Mouse (Mus musculus) spleen, adult 2 months (tissue): ENCODE data around the gene Ccdc154. TPM values are rescaled to one million over a fixed set of nuclear protein-coding genes. Genes with fewer than 3 reads are reported as not detected.

Source experiments
- DNase-seq, 2 experiments: peaks; one replicate each; pipeline versions ENCODE4 v3.0.0 to v3.0.0-alpha.2; 2012 to 2021; ENCODE audit warnings: low spot score in 2 of 2, low read depth in 1 of 2
- H3K27ac ChIP-seq: fragments of 200-500 bp; 2 replicates; pipeline ENCODE4 v1.5.1; 2012; ENCODE audit warnings: low read length, inconsistent platforms; ENCODE audit not compliant: insufficient read depth
- H3K27me3 ChIP-seq: fragments of 200-500 bp; 2 replicates; pipeline ENCODE4 v1.6.1; 2012; ENCODE audit warnings: mild to moderate bottlenecking, moderate library complexity, low read length, inconsistent platforms; ENCODE audit not compliant: control insufficient read depth, insufficient read depth
- H3K36me3 ChIP-seq: fragments of 200-500 bp; 2 replicates; pipeline ENCODE4 v1.6.1; 2012; ENCODE audit warnings: mild to moderate bottlenecking, low read length, inconsistent platforms; ENCODE audit not compliant: control insufficient read depth, insufficient read depth
- H3K4me1 ChIP-seq: fragments of 200-500 bp; 2 replicates; pipeline ENCODE4 v1.6.1; 2011; ENCODE audit warnings: inconsistent platforms; ENCODE audit not compliant: control insufficient read depth, insufficient read depth, insufficient read length
- H3K4me3 ChIP-seq: fragments of 200-500 bp; 2 replicates; pipeline ENCODE4 v1.5.1; 2011; ENCODE audit warnings: mild to moderate bottlenecking, inconsistent platforms; ENCODE audit not compliant: insufficient read depth, insufficient read length; ENCODE audit errors: extremely low read depth
- CTCF ChIP-seq: fragments of 200-500 bp; IDR thresholded peaks from 2 replicates; pipeline ENCODE4 v1.5.1; 2011; ENCODE audit warnings: mild to moderate bottlenecking, inconsistent platforms; ENCODE audit not compliant: insufficient read depth, insufficient read length, insufficient replicate concordance; ENCODE audit errors: extremely low read depth
- POLR2A ChIP-seq: fragments of 200-500 bp; IDR thresholded peaks from 2 replicates; pipeline ENCODE4 v1.6.1; 2011; ENCODE audit warnings: low read depth, low read length, inconsistent platforms
- WGBS: fragments of 180-500 bp; shearing (Covaris S2); methylation state at CpG from one replicate; pipeline ENCODE4 v1.1.7; 2018; 5-methylcytosine and 5-hydroxymethylcytosine counted together
- polyA plus RNA-seq: library from polyadenylated mRNA; depleted of rRNA; stranded (reverse); fragments of >200 nt; gene quantifications from 2 replicates; pipeline ENCODE4 v1.2.3, GENCODE M21; 2012; rRNA removed

Ccdc154 gene
- polyA plus RNA-seq, 1 experiment = not detected

DNA sequence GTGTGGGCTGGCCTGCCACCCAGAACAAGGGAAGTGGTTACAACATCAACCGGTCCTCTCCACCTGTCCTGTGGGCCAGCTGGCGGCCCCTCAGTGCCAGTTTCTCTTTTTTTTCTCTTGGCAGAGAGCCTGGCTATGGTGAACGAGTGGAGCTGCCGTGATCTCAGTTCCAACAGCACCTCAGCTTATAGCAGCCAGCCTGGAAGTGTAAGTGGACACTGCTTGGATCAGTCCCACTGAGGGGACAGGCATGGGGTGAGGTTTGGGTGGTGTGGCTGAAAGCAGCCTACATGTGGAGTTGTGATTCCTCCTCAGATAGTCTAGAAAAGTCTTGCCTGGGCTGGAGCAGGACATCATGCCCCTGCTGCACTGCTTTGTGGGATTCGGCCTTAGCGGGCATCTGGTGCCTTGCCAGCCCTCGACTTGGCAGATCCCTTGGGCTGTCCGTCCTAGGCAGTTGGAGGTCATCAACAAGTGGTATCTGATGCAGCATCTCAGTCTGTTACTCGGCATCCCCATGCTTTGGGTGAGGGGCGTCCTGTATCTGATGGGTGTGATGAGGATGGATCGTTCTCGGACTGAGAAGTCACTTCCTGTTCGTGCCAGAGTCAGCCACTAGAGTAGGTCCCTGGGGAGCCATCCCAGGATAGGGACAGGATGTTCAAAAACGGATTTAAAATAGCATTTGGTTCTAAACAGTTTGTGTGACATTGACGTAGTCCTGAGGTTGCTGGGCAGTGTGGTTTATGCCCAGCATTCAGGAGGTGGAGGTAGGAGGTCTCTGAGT, 48.6 kb downstream of the Ccdc154 start:
- peaks cover 49% of the 10 kb centered on the region for H3K36me3 ChIP-seq
- 31% methylated on average over 15 of the region's 15 CpGs for WGBS
- peaks cover 4% of the 10 kb centered on the region; the same call in 1 of the 2 replicates for H3K4me1 ChIP-seq
- DNase-seq = no peak
- no peaks in the 10 kb centered on the region for H3K27me3 ChIP-seq
- TF ChIP-seq POLR2A (no peak), CTCF (no peak)
- H3K4me3 ChIP-seq = no peak overlapping the region
- H3K27ac ChIP-seq = peak overlapping the region; percentile 27; the same call in 1 of the 2 replicates

DNA sequence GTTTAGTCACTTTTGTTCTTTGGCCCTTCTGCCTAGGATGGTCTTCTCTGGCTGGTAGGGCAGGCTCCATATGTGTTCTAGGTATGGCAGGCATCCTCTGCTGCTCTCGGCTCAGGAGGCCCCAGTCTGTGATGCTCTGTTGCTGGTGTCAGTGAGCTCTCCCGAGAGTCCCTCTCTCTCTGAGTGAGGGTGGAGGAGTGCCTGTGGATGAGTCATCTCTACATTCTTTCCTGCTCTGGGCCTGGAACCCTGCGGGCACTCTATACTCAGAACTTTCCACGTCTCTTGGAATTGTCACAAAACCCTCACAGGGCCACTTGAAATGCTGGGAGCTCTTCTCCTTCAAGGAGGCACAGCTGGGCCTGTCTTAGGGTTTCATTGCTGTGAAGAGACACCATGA, 49.4 kb downstream of the Ccdc154 start:
- H3K36me3 ChIP-seq = peaks cover 44% of the 10 kb centered on the region
- 65% methylated on average over 4 of the region's 4 CpGs for WGBS
- no peak for DNase-seq

DNA sequence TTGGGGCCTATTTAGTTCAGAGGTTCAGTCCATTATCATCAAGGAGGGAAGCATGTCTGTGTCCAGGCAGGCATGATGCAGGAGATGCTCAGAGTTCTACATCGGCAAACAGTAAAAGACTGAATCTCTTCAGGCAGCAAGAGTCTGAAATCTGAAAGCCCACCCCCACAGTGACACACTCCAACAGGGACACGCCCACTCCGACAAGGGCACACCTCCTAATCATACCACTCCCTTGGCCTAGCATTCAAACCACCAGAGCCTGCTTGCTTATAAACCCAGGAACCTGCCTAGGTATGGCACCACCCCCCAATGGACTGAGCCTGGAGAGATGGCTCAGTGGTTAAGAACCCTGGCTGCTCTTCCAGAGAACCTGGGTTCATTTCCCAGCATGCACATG, 53.2 kb downstream of the Ccdc154 start:
- no peak for DNase-seq
- Histone ChIP-seq H3K27ac (no peak overlapping the region), H3K27me3 (no peaks in the 10 kb centered on the region), H3K4me1 (peaks cover 8% of the 10 kb centered on the region; the same call in 1 of the 2 replicates), H3K36me3 (peaks cover 21% of the 10 kb centered on the region), H3K4me3 (no peak overlapping the region)
- TF ChIP-seq CTCF (no peak), POLR2A (no peak)
- WGBS = 88% methylated on average over 3 of the region's 3 CpGs

More for the DNA sequence above, 49.4 kb downstream of the Ccdc154 start:
- Histone ChIP-seq H3K27ac (no peak overlapping the region), H3K27me3 (no peaks in the 10 kb centered on the region), H3K4me1 (peaks cover 4% of the 10 kb centered on the region; the same call in 1 of the 2 replicates), H3K4me3 (no peak overlapping the region)
- no peak for TF ChIP-seq CTCF
- TF ChIP-seq POLR2A = no peak

DNA sequence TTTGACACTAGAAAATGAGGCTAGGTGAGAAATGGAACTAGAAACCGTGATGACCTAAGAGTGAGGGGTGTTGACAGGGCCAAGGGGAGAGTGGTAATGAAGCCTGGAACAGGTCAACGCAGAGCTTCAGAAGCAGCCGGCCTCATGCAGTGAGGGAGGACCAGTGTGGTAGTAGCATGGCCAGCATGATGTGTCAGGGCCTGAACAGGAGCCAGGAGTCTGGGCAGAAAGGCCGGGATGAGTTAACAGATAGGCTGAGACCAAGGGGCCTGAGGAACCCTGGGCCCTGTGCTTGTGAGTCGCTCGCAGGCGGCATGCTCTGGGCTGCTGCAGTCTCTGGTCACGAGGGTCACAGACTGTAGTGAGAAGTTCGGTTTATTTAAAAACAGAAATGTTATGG, 56.7 kb downstream of the Ccdc154 start:
- peaks cover 22% of the 10 kb centered on the region; the same call in 1 of the 2 replicates for H3K4me1 ChIP-seq
- H3K4me3 ChIP-seq = no peak overlapping the region
- WGBS = 85% methylated on average over 9 of the region's 9 CpGs
- TF ChIP-seq POLR2A = no peak
- TF ChIP-seq CTCF = no peak
- no peak overlapping the region for H3K27ac ChIP-seq
- DNase-seq = no peak
- no peaks in the 10 kb centered on the region for H3K27me3 ChIP-seq
- peaks cover 9% of the 10 kb centered on the region for H3K36me3 ChIP-seq

DNA sequence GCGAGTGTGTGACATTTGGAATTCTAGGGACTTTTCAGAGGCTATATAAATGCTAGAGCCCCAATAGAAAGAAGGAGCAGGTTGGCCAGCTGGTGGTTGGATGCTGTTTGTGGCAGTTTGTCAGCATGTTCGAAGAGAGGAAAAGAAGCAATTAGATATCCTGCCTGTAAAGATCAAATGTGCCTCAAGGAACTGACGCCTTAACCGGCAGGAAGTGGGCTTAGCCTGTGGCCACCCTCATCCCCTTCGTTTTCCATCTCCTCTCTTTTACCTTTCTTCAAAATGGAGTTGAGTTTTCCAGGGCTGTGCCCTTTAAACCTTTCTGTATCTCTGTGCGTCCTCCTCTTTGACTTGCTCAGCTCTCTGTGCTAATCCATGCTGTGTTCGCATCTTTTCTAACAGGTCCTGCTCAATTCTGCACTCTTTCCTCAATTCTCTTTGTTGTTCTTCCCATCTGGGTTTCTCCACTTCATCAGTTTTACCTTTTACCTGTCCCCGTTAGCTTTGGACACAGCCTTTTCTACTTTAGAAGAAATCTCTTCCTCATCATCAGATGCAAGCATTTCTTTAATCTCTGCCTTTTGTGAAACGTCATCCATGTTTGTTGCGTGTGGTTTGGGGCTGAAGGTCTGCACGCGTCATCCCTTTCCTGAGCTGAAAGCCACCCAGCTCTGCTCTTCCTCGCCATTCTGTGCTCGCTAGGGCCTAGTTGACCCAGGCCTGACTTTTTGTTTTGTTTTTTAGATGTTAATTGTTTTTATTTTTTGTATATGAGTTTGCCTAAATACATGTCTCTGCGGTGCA, 57.4 kb downstream of the Ccdc154 start:
- Histone ChIP-seq H3K27ac (no peak overlapping the region; the same call in 1 of the 2 replicates), H3K36me3 (peaks cover 6% of the 10 kb centered on the region; the same call in 1 of the 2 replicates), H3K27me3 (no peaks in the 10 kb centered on the region), H3K4me1 (peaks cover 26% of the 10 kb centered on the region), H3K4me3 (no peak overlapping the region)
- 64% methylated on average over 15 of the region's 15 CpGs for WGBS
- TF ChIP-seq POLR2A = no peak
- no peak for TF ChIP-seq CTCF
- no peak for DNase-seq

DNA sequence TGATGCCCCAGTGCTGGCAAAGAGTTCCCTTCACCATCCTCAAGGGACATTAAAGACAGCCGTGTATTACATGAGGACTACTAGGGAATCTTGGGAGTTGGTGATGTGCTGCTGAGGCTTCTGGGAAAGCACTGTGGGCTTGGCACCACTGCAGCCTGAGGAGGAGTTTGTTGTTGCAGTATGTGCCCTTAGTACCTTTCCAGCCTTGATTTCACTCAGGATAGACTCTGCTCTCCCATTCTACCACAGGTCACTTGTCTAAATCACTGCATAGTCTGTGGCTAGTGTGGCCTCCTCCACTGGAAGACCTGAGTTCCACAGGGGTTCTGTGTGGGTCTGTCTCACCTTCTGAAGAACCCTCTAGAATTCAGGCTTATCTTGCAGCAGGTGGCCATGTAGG, 58.5 kb downstream of the Ccdc154 start:
- no peak overlapping the region for H3K27ac ChIP-seq
- peaks cover 5% of the 10 kb centered on the region; the same call in 1 of the 2 replicates for H3K36me3 ChIP-seq
- TF ChIP-seq CTCF (no peak), POLR2A (no peak)
- peaks cover 34% of the 10 kb centered on the region for H3K4me1 ChIP-seq
- no peaks in the 10 kb centered on the region for H3K27me3 ChIP-seq
- H3K4me3 ChIP-seq = no peak overlapping the region
- DNase-seq = no peak
- 89% methylated on average over 1 of the region's 1 CpGs for WGBS

Other genes starting within 250 kb of the Ccdc154 start
- gene Mapk8ip3, start 225.5 kb upstream of the Ccdc154 start, polyA plus RNA-seq = 127 and 135 TPM in 2 replicates
- gene Jpt2, start 201.8 kb upstream of the Ccdc154 start, polyA plus RNA-seq = 8.6 and 10.5 TPM in 2 replicates
- gene Cramp1l, start 146.7 kb upstream of the Ccdc154 start, polyA plus RNA-seq = 12.6 and 15.3 TPM in 2 replicates
- gene Ift140, start 146.4 kb upstream of the Ccdc154 start, polyA plus RNA-seq = 31.5 and 33.2 TPM in 2 replicates
- 37.6 and 46.7 TPM in 2 replicates for gene Tmem204, start 78.9 kb upstream of the Ccdc154 start, polyA plus RNA-seq
- 20.7 and 22.6 TPM in 2 replicates for gene Telo2, start 46.5 kb upstream of the Ccdc154 start, polyA plus RNA-seq
- gene Ptx4, start 41.7 kb upstream of the Ccdc154 start, polyA plus RNA-seq = not detected in 2 replicates
- gene Clcn7, start 29.1 kb upstream of the Ccdc154 start, polyA plus RNA-seq = 27.0 and 29.9 TPM in 2 replicates
- gene Gm38655, start 13.0 kb downstream of the Ccdc154 start, polyA plus RNA-seq = not detected in 2 replicates
- gene BC003965, start 22.1 kb downstream of the Ccdc154 start, polyA plus RNA-seq = 9.1 and 10.0 TPM in 2 replicates
- gene Unkl, start 25.9 kb downstream of the Ccdc154 start, polyA plus RNA-seq = 30.4 and 32.0 TPM in 2 replicates
- 22.4 and 25.6 TPM in 2 replicates for gene Gnptg, start 77.7 kb downstream of the Ccdc154 start, polyA plus RNA-seq
- gene Tsr3, start 77.7 kb downstream of the Ccdc154 start, polyA plus RNA-seq = 13.1 and 15.7 TPM in 2 replicates
- 23.1 and 23.8 TPM in 2 replicates for gene Baiap3, start 93.9 kb downstream of the Ccdc154 start, polyA plus RNA-seq
- gene Ube2i, start 112.2 kb downstream of the Ccdc154 start, polyA plus RNA-seq = 95.2 and 102 TPM in 2 replicates
- gene Prss34, start 135.9 kb downstream of the Ccdc154 start, polyA plus RNA-seq = 2.5 and 2.7 TPM in 2 replicates
- gene Prss28, start 146.2 kb downstream of the Ccdc154 start, polyA plus RNA-seq = not detected in 2 replicates
- gene Prss29, start 156.2 kb downstream of the Ccdc154 start, polyA plus RNA-seq = 0.26 and 0.32 TPM in 2 replicates
- gene Tpsab1, start 183.1 kb downstream of the Ccdc154 start, polyA plus RNA-seq = 0.11 TPM in 1 of 2 replicates, not detected in the other
- 1.2 and 1.6 TPM in 2 replicates for gene Tpsb2, start 203.8 kb downstream of the Ccdc154 start, polyA plus RNA-seq
- gene Tpsg1, start 206.8 kb downstream of the Ccdc154 start, polyA plus RNA-seq = 0.09 TPM in 1 of 2 replicates, not detected in the other